Mouse (Mus musculus): ENCODE data around the gene Lgr5.

GRCm38 (mm10) chr10:115414056-115414455 lies 173.5 kb downstream of the Lgr5 start:
- TF ChIP-seq POLR2A (IDR thresholded peaks at IDR 0.05; ENCODE audit: borderline replicate concordance, low read depth, low read length) (no peak), CTCF (IDR thresholded peaks at IDR 0.05; ENCODE audit: low read depth, low read length) (no peak)

All from bone marrow macrophage, adult 2 months (primary cell).